Mouse (Mus musculus): Measurements from ENCODE around the gene Cpeb3. TPM values are rescaled to one million over a fixed set of nuclear protein-coding genes. Genes with fewer than 3 reads are reported as not detected.

Gene Cpeb3
- total RNA-seq, 1 experiment from 2014 or later: 1.3 TPM

- ATAC-seq (replicated peaks; ENCODE audit: low read depth, poor library complexity, severe bottlenecking): 0 out of 2 replicates have a peak, but pooled peaks have one; percentile 50
These were observed 157.6 kb downstream of the Cpeb3 start for GRCm38 (mm10) chr19:37050643-37051345.

GRCm38 (mm10) chr19:37048507-37048906 lies 159.9 kb downstream of the Cpeb3 start:
- ATAC-seq (replicated peaks; ENCODE audit: low read depth, poor library complexity, severe bottlenecking): no peak

GRCm38 (mm10) chr19:37044431-37044830 lies 164.0 kb downstream of the Cpeb3 start:
- ATAC-seq (replicated peaks; ENCODE audit: low read depth, poor library complexity, severe bottlenecking): no peak

GRCm38 (mm10) chr19:37040906-37041305 lies 167.5 kb downstream of the Cpeb3 start:
- no peak for ATAC-seq (replicated peaks; ENCODE audit: low read depth, poor library complexity, severe bottlenecking)

GRCm38 (mm10) chr19:37032364-37032763 lies 176.0 kb downstream of the Cpeb3 start:
- ATAC-seq (replicated peaks; ENCODE audit: low read depth, poor library complexity, severe bottlenecking): no peak

- no peak for ATAC-seq (replicated peaks; ENCODE audit: low read depth, poor library complexity, severe bottlenecking)
These were observed 177.0 kb downstream of the Cpeb3 start for GRCm38 (mm10) chr19:37031446-37031845.

GRCm38 (mm10) chr19:37029771-37030170 lies 178.6 kb downstream of the Cpeb3 start:
- ATAC-seq (replicated peaks; ENCODE audit: low read depth, poor library complexity, severe bottlenecking): no peak

- no peak for ATAC-seq (replicated peaks; ENCODE audit: low read depth, poor library complexity, severe bottlenecking)
These were observed 182.0 kb downstream of the Cpeb3 start for GRCm38 (mm10) chr19:37026408-37026807.

GRCm38 (mm10) chr19:37025839-37026319 lies 182.5 kb downstream of the Cpeb3 start:
- no peak for ATAC-seq (replicated peaks; ENCODE audit: low read depth, poor library complexity, severe bottlenecking)

- no peak for ATAC-seq (replicated peaks; ENCODE audit: low read depth, poor library complexity, severe bottlenecking)
These were observed 186.3 kb downstream of the Cpeb3 start for GRCm38 (mm10) chr19:37022146-37022545.

- no peak for ATAC-seq (replicated peaks; ENCODE audit: low read depth, poor library complexity, severe bottlenecking)
These were observed 187.4 kb downstream of the Cpeb3 start for GRCm38 (mm10) chr19:37020951-37021350.

GRCm38 (mm10) chr19:37020531-37020930 lies 187.9 kb downstream of the Cpeb3 start:
- ATAC-seq (replicated peaks; ENCODE audit: low read depth, poor library complexity, severe bottlenecking): no peak

GRCm38 (mm10) chr19:37018931-37019330 lies 189.5 kb downstream of the Cpeb3 start:
- ATAC-seq (replicated peaks; ENCODE audit: low read depth, poor library complexity, severe bottlenecking): no peak

- ATAC-seq (replicated peaks; ENCODE audit: low read depth, poor library complexity, severe bottlenecking): peak; percentile 95
These were observed 190.0 kb downstream of the Cpeb3 start for GRCm38 (mm10) chr19:37018411-37018810.

GRCm38 (mm10) chr19:37016890-37017289 lies 191.5 kb downstream of the Cpeb3 start:
- ATAC-seq (replicated peaks; ENCODE audit: low read depth, poor library complexity, severe bottlenecking): no peak

GRCm38 (mm10) chr19:37014173-37014939 lies 194.0 kb downstream of the Cpeb3 start:
- ATAC-seq (replicated peaks; ENCODE audit: low read depth, poor library complexity, severe bottlenecking): no peak

GRCm38 (mm10) chr19:37013461-37013860 lies 194.9 kb downstream of the Cpeb3 start:
- no peak for ATAC-seq (replicated peaks; ENCODE audit: low read depth, poor library complexity, severe bottlenecking)

GRCm38 (mm10) chr19:37009878-37010281 lies 198.5 kb downstream of the Cpeb3 start:
- ATAC-seq (replicated peaks; ENCODE audit: low read depth, poor library complexity, severe bottlenecking): peak; percentile 42; the same call in 1 of the 2 replicates

- ATAC-seq (replicated peaks; ENCODE audit: low read depth, poor library complexity, severe bottlenecking): no peak
These were observed 203.8 kb downstream of the Cpeb3 start for GRCm38 (mm10) chr19:37004557-37004956.

Measured in common myeloid progenitor, adult 5-6 weeks (primary cell).